Mouse (Mus musculus) A20 (cell line): Measurements from ENCODE around the gene Krt32.
A peak's percentile ranks its signal among the peaks of the same experiment; 100 is the strongest.

Experiments
- DNase-seq: peaks from one replicate; pipeline ENCODE4 v3.0.0-alpha.2; 2011; ENCODE audit warnings: low read depth, low spot score

The Krt32 gene

GRCm38 (mm10) chr11:100087861-100088260 lies at the start of gene Krt32:
TSS of gene Krt32 (minus strand) at chr11:100088226.
- no peak for DNase-seq

- no peak for DNase-seq
Measured at GRCm38 (mm10) chr11:100137693-100138092, 49.7 kb upstream of the Krt32 start.

- DNase-seq: no peak
Measured at GRCm38 (mm10) chr11:100136559-100136958, 48.5 kb upstream of the Krt32 start.

DNA sequence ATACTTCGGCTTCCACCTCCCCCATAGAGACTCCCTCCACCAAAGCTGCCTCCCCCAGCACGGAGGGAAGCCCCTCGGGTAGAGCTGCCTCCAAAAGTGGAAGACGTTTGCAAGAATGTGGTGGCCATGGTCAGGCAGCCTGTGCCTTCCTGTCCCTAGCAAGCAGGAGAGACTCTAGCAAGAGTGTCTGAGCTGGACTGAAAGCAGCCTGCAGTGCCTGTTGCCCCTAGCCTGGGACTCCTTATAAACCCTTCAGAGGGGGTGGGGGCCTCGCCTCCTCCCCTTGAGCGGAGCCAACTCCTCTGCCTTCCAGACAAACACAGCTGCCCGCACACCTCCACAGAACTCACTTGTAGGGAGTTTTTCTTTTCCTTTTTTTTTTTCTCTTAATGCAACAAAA lies 47.7 kb upstream of the Krt32 start, which contains the start of gene Krt15:
Gene Krt15, minus strand, starts transcription at position 198 of the 400 bp plus-strand sequence.
- no peak for DNase-seq

DNA sequence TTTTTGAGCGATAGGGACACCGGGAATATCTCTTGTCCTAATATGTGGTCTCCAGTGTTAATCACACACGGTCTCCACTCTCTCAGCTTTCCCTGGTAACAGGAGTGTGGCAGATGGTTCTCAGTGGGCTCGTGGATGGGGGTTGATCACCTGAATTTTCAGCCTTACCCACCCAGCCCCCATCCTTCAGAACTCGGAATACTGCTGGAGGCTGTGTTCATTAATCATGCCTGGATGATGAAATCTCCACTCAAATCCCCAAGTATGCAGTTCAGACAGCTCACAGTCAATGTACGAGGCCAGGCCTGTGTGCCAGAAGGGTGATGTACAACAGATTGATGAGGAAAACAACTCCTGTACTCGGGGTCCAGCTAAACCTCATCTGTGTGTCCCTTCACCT lies 36.9 kb upstream of the Krt32 start:
- DNase-seq: no peak

- no peak for DNase-seq
Measured at GRCm38 (mm10) chr11:100121466-100121865, 33.4 kb upstream of the Krt32 start, which contains the start of gene Krt13. TSS of gene Krt13 (minus strand) at chr11:100121566.

GRCm38 (mm10) chr11:100120331-100120730 lies 32.3 kb upstream of the Krt32 start:
- no peak for DNase-seq

DNA sequence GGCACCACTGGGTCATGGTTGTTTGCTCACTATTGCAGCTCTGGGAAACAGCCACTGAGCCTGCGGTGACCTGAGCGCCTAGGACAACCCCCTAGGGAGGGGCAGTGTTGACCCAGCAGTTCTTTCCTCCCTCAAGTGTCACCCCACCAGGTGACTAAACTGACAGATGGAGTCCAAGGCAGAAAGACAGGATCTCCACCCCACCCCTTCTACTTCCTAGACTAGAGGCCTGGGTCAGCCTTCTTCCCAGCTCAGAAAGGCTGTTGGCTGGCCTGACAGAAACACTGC lies 25.7 kb upstream of the Krt32 start:
- DNase-seq: no peak

- no peak for DNase-seq
Measured at GRCm38 (mm10) chr11:100112935-100113741, 25.1 kb upstream of the Krt32 start.

- no peak for DNase-seq
Measured at GRCm38 (mm10) chr11:100105576-100106122, 17.6 kb upstream of the Krt32 start, which contains the start of gene Krt36. TSS of gene Krt36 (minus strand) at chr11:100105626.

DNA sequence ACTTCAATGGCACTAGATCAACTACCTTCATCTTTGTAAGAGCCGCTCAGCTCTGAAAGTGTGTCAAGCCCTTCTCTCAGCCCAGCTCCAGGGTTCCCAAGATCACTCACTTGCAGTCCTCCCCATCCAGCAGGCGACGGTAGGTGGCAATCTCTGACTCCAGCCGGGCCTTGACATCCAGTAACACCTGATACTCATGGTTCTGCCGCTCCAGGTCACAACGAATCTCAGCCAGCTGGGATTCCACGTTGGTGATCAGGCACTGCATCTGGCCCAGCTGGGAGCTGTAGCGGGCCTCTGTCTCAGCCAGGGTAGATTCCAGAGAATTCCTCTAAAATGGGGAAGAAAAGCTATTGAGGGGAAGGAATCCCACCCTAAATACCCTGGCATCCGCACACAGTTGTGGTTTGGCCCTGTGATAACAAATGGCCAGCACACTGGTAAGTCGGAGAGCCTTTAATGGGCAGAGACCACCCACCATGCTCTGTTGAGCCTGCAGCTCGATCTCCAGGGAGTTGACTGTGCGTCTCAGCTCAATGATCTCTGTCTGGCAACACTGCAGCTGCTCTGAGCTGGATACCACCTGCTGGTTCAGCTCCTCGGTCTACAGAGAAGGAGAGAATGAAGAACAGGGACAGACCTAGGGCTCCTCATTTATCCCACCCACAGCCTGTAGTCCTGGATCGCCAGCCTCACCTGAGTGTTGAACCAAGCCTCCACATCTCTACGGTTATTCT lies 14.8 kb upstream of the Krt32 start:
- DNase-seq: no peak

GRCm38 (mm10) chr11:100100391-100100790 lies 12.4 kb upstream of the Krt32 start:
- DNase-seq: no peak

DNA sequence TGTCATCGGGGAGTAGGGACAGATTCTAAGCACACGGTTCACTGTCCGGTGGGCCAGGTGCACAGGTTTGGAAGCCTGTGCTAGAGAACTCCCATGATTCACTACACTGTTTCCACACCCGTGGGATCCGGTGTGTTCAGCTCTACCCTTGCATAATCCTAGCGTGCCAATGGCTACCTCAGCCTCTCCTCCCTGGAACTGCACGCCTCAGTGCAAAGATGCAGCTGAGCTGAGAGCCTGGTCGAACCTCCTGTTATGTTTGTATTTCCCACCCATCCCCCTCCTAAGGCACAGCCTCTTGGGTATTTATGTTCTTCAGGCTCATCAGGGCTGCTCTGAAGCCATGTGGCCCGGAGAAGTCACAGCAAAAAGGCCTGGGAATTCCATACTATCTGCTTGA lies 9.8 kb upstream of the Krt32 start:
- DNase-seq: no peak

GRCm38 (mm10) chr11:100096141-100096540 lies 8.1 kb upstream of the Krt32 start, which contains the start of gene Krt35:
TSS of gene Krt35 (minus strand) at chr11:100096241.
- DNase-seq: no peak

GRCm38 (mm10) chr11:100088378-100089025 lies 476 bp upstream of the Krt32 start:
- DNase-seq: no peak

- DNase-seq: no peak
Measured at GRCm38 (mm10) chr11:100073873-100074272, 14.2 kb downstream of the Krt32 start.

- no peak for DNase-seq
Measured at GRCm38 (mm10) chr11:100067293-100068036, 20.6 kb downstream of the Krt32 start.

DNA sequence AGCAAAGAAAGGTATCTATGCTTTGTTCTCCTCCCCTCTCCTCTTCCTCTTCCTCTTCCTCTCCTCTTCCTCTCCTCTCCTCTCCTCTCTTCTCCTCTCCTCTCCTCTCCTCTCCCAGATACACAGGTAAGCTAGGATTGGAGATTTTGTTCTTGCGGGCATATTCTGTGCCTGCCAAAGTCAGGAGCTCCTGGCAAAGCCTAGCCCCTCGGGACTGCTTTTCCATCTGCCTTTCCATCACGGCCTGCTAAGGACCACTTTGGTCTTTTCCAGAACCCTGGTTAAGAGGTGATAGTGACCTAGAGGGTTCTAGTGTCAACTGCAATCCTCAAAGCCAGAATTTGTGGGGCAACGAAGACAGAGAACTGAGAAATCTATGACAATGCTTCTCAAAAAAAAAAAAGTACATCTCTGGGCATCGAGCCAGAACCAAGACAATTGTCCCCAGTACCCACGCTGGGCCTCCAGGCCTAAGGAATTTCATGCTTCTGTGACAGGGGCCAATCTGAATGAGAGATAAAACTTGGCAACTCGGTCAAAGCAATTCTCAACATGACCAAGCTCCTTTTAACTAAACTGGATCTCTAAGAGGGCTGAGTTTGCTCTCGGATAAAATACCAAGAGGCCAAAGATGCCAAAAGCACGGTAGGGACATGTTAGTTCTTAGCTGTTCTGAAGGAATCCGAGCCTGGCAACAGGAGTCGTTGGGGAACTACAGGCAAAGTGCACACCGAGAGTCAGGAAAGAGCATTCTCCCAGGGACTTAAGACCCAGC lies 21.6 kb downstream of the Krt32 start:
- no peak for DNase-seq

DNA sequence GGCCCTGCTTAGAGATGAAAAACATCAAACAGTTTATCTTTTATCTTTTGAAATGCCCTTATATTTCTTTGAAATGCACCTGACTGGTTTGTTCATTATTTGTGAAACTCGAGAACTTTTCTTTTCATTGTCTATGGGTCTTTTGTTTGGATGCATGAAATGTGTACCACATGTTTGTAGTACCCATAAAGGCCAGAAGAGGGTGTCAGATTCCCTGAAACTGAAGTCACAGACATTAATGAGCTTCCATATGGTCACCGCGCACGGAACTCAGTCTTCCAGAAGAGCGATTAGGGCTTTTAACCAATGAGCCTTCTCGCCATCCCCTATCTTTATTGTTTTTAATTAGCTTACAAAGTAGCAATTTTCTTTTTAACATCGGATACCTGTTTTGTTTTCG lies 29.2 kb downstream of the Krt32 start:
- peak; percentile 4 for DNase-seq
